ENCODE assay signal across 18 mouse cellular contexts in genomic region chr9:28121858-28122257, GRCm38 (mm10).
"Had no signal": no experiment of that assay in that cellular context is flagged by ENCODE, and none has a peak within 500 bp of the region (broad histone marks: within the 10 kb centered on the region; RNA-seq: fewer than 3 reads in every experiment).

No protein-coding gene starts in this region.

- H3K36me3 ChIP-seq: liver, embryonic 12.5 days; midbrain, embryonic 10.5 days; midbrain, embryonic 12.5 days; neural tube, embryonic 13.5 days; neural tube, embryonic 15.5 days had no signal

- H3K9me3 ChIP-seq: liver, embryonic 12.5 days; midbrain, embryonic 10.5 days; midbrain, embryonic 12.5 days; neural tube, embryonic 13.5 days; neural tube, embryonic 15.5 days had no signal

- H3K27me3 ChIP-seq: liver, embryonic 12.5 days; midbrain, embryonic 12.5 days; neural tube, embryonic 13.5 days; neural tube, embryonic 15.5 days had no signal

- DNase-seq: lung, embryonic 14.5 days; midbrain, embryonic 14.5 days; retina, postnatal 1 day; right cerebral cortex, adult 18-20 months; right cerebral cortex, postnatal 25 days; right cerebral cortex, postnatal 4 days; spleen, adult 18-20 months; thymus, adult 18-20 months; thymus, postnatal 14 days; thymus, postnatal 36 days had no signal

- ATAC-seq: liver, embryonic 12.5 days; midbrain, embryonic 16.5 days had no signal

- H3K9ac ChIP-seq: liver, embryonic 12.5 days; liver, embryonic 14.5 days; lung, embryonic 14.5 days; midbrain, embryonic 12.5 days; neural tube, embryonic 13.5 days; neural tube, embryonic 15.5 days had no signal

- H3K4me3 ChIP-seq: liver, embryonic 12.5 days; midbrain, embryonic 10.5 days; midbrain, embryonic 12.5 days; myocyte; neural tube, embryonic 13.5 days; neural tube, embryonic 15.5 days had no signal

- H3K4me1 ChIP-seq: liver, embryonic 12.5 days; midbrain, embryonic 12.5 days; neural tube, embryonic 13.5 days; neural tube, embryonic 15.5 days had no signal

- H3K4me2 ChIP-seq: liver, embryonic 12.5 days; lung, embryonic 14.5 days; midbrain, embryonic 12.5 days; neural tube, embryonic 13.5 days; neural tube, embryonic 15.5 days had no signal

- H3K27ac ChIP-seq: liver, embryonic 12.5 days; liver, embryonic 14.5 days; midbrain, embryonic 10.5 days; midbrain, embryonic 12.5 days; neural tube, embryonic 13.5 days; neural tube, embryonic 15.5 days had no signal
